Mouse (Mus musculus): ENCODE results near the gene Wnt6. TPM values are rescaled to one million over a fixed set of nuclear protein-coding genes. Genes with fewer than 3 reads are reported as not detected.
"Not testable (repeated sequence)": the region's sequence is repeated elsewhere in the genome, so short reads cannot be mapped to it uniquely, and the experiment has no call there.

Wnt6 gene
- polyA plus RNA-seq, 1 experiment from 2014 or later, result 0.36 TPM

DNA sequence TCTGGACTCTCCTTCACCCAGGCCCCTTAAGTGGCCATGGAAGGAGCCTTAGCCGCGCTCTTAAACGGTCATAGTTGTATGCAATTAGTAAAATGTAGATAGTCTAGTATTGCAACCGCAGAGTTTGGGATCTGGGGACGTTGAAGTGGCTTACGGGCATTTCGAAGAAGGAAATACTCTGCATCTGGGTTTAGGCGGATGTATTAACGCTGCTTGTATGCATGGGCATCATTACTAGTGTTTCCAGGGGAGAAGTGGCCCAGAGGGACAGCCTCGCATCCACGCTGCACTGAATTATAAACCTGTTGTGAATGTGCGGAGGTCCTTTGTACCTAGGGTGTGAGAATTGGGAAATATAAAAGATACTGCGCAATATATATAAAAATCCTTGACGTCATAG, 45.5 kb downstream of the Wnt6 start:
- 17% methylated on average over 14 of the region's 14 CpGs for WGBS
- Histone ChIP-seq H3K4me3 (ENCODE audit: control insufficient read depth in 1 of 2, insufficient read depth in 1 of 2, low read depth in 1 of 2, low read length in 2 of 2) (peak overlapping the region; percentile 74 to 77), H3K4me2 (ENCODE audit: low read length) (peak overlapping the region; percentile 77), H3K27me3 (ENCODE audit: control insufficient read depth, insufficient read depth, low read length) (no peaks in the 10 kb centered on the region), H3K27ac (replicated peaks in 1 of 2; ENCODE audit: control insufficient read depth in 1 of 2, insufficient read depth in 1 of 2, low read depth in 2 of 2, low read length in 2 of 2) (peak overlapping the region; percentile 71 to 80), H3K4me1 (ENCODE audit: control insufficient read depth in 2 of 2, insufficient read depth in 2 of 2, low read length in 2 of 2) (peaks cover 0 to 8% of the 10 kb centered on the region in 2 experiments; a peak in 1 of 4 replicates), H3K9me3 (ENCODE audit: control insufficient read depth, low read length) (no peaks in the 10 kb centered on the region), H3K36me3 (ENCODE audit: control insufficient read depth, insufficient read depth, low read length) (no peaks in the 10 kb centered on the region), H3K9ac (ENCODE audit: low read length) (peak overlapping the region; percentile 87)
- ATAC-seq (ENCODE audit: insufficient number of reproducible peaks, insufficient read depth, low FRiP score, low read depth), result no peak; the same call in 1 of the 2 replicates

DNA sequence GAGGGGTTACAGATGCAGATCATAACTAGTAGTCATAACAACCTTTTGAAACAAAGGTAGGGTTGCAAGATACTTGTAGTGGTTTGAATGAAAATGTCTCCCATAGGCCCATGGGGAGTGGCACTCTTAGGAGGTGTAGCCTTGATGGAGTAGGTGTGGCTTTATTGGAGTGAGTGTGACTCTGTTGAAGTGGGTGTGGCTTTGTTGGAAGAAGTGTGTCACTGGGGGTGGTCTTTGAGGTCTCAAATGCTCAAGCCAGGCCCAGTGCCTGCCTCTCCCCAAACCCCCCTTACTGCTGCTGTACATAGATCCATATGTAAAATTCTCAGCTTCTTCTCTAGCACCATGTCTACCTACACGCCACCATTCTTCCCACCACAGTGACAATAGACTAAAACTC, 46.8 kb downstream of the Wnt6 start:
- H3K9me3 ChIP-seq (ENCODE audit: control insufficient read depth, low read length), result no peaks in the 10 kb centered on the region
- H3K4me3 ChIP-seq (ENCODE audit: control insufficient read depth in 1 of 2, insufficient read depth in 1 of 2, low read depth in 1 of 2, low read length in 2 of 2), result no peak overlapping the region
- no peaks in the 10 kb centered on the region for H3K27me3 ChIP-seq (ENCODE audit: control insufficient read depth, insufficient read depth, low read length)
- H3K9ac ChIP-seq (ENCODE audit: low read length), result no peak overlapping the region
- no peak for ATAC-seq (ENCODE audit: insufficient number of reproducible peaks, insufficient read depth, low FRiP score, low read depth)
- WGBS, result 91% methylated on average over 1 of the region's 1 CpGs
- H3K4me2 ChIP-seq (ENCODE audit: low read length), result no peak overlapping the region
- H3K4me1 ChIP-seq (ENCODE audit: control insufficient read depth in 2 of 2, insufficient read depth in 2 of 2, low read length in 2 of 2), result peaks cover 0 to 8% of the 10 kb centered on the region in 2 experiments; a peak in 1 of 4 replicates
- H3K27ac ChIP-seq (replicated peaks in 1 of 2; ENCODE audit: control insufficient read depth in 1 of 2, insufficient read depth in 1 of 2, low read depth in 2 of 2, low read length in 2 of 2), result no peak overlapping the region
- H3K36me3 ChIP-seq (ENCODE audit: control insufficient read depth, insufficient read depth, low read length), result no peaks in the 10 kb centered on the region

DNA sequence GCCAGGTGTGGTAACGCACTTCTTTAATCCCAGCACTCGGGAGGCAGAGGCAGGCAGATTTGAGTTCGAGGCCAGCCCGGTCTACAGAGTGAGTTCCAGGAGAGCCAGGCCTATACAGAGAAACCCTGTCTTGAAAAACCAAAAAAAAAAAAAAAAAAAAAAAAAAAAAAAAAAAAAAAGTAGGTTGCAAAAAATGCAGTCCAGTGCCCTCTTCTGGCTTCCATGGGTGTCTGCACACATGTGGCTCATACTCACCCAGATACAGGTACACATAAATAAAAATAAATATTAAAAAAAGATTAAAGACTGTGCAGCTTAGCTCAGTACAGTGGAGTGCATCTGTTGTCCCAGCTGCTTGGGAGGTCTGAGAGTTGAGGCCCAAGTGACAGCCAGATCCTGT, 51.9 kb downstream of the Wnt6 start:
- H3K27ac ChIP-seq (replicated peaks in 1 of 2; ENCODE audit: control insufficient read depth in 1 of 2, insufficient read depth in 1 of 2, low read depth in 2 of 2, low read length in 2 of 2); H3K4me3 ChIP-seq (ENCODE audit: control insufficient read depth in 1 of 2, insufficient read depth in 1 of 2, low read depth in 1 of 2, low read length in 2 of 2); H3K27me3 ChIP-seq (ENCODE audit: control insufficient read depth, insufficient read depth, low read length); H3K9ac ChIP-seq (ENCODE audit: low read length); ATAC-seq (ENCODE audit: insufficient number of reproducible peaks, insufficient read depth, low FRiP score, low read depth); H3K4me1 ChIP-seq (ENCODE audit: control insufficient read depth in 2 of 2, insufficient read depth in 2 of 2, low read length in 2 of 2); H3K4me2 ChIP-seq (ENCODE audit: low read length); H3K9me3 ChIP-seq (ENCODE audit: control insufficient read depth, low read length); H3K36me3 ChIP-seq (ENCODE audit: control insufficient read depth, insufficient read depth, low read length): not testable (repeated sequence)
- WGBS, result 86% methylated on average over 4 of the region's 4 CpGs

DNA sequence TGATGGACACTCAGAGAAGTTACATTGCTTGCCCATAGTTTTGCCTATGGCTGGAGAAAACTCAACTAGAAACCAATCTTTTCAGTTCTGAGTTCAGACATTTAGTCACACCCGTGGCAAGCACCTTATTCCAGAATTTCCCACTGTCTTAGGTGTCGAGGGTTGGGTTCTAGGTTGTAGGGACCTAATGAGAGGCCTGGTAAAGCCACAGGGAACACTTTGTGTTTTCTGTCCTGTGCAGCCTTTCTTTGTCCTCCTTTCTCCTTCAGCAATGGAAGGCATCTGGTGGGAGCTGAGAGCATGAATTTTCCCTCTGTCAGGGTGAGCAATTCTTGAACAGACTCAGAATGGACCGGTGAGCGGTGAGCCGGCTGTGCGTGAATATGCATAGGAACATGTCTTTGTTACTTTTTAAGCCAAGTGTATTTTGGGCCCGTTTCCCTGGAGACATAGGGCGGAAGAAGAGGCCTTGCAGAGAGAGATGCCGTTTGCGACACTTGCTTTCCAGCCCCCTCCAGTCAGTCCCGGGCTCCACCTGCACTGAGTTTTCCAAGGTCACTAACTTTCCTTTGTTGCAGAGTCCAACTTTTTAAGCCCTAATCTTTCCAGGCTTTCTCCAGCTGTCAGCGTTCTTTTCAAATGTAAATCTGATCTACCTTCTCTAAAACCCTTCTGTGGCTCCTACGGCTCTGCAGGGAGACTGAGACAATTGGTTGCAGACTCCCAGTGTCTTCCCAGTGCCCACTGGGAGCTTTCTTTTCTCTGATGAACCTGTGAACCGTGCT, 53.0 kb downstream of the Wnt6 start:
- peak overlapping the region; percentile 35; the same call in 1 of the 2 replicates for H3K4me2 ChIP-seq (ENCODE audit: low read length)
- H3K4me1 ChIP-seq (ENCODE audit: control insufficient read depth in 2 of 2, insufficient read depth in 2 of 2, low read length in 2 of 2), result peaks cover 0 to 4% of the 10 kb centered on the region in 2 experiments; a peak in 2 of 4 replicates
- H3K27me3 ChIP-seq (ENCODE audit: control insufficient read depth, insufficient read depth, low read length), result no peaks in the 10 kb centered on the region
- WGBS, result 27% methylated on average over 14 of the region's 14 CpGs
- H3K36me3 ChIP-seq (ENCODE audit: control insufficient read depth, insufficient read depth, low read length), result no peaks in the 10 kb centered on the region
- no peak overlapping the region for H3K4me3 ChIP-seq (ENCODE audit: control insufficient read depth in 1 of 2, insufficient read depth in 1 of 2, low read depth in 1 of 2, low read length in 2 of 2)
- peak overlapping the region; percentile 28; the same call in 1 of the 2 replicates for H3K9ac ChIP-seq (ENCODE audit: low read length)
- H3K9me3 ChIP-seq (ENCODE audit: control insufficient read depth, low read length), result no peaks in the 10 kb centered on the region
- no peak overlapping the region for H3K27ac ChIP-seq (replicated peaks in 1 of 2; ENCODE audit: control insufficient read depth in 1 of 2, insufficient read depth in 1 of 2, low read depth in 2 of 2, low read length in 2 of 2)
- ATAC-seq (ENCODE audit: insufficient number of reproducible peaks, insufficient read depth, low FRiP score, low read depth), result no peak

DNA sequence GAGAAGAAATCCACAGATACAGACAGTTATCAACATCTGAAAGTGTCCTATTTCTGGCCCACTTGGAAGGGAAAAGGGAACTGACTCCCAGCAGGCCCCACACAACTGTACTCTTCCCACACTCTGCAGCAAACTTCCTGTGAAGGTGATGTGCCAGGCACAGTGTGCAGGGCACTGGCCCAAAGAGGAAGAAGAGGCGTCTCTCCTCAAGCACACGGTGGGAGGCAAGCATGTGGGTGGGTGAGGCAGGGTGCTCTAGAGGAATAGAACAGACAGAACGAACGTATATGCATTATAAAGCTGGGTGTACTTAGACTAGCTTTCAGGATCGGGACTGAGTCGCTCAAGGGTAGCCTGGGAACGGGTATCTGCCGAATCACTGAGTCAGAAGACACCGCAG, 58.4 kb downstream of the Wnt6 start:
- H3K4me3 ChIP-seq (ENCODE audit: control insufficient read depth in 1 of 2, insufficient read depth in 1 of 2, low read depth in 1 of 2, low read length in 2 of 2), result no peak overlapping the region
- H3K9ac ChIP-seq (ENCODE audit: low read length), result no peak overlapping the region
- ATAC-seq (ENCODE audit: insufficient number of reproducible peaks, insufficient read depth, low FRiP score, low read depth), result no peak
- no peaks in the 10 kb centered on the region for H3K36me3 ChIP-seq (ENCODE audit: control insufficient read depth, insufficient read depth, low read length)
- H3K4me2 ChIP-seq (ENCODE audit: low read length), result no peak overlapping the region
- no peaks in the 10 kb centered on the region for H3K9me3 ChIP-seq (ENCODE audit: control insufficient read depth, low read length)
- H3K27ac ChIP-seq (replicated peaks in 1 of 2; ENCODE audit: control insufficient read depth in 1 of 2, insufficient read depth in 1 of 2, low read depth in 2 of 2, low read length in 2 of 2), result no peak overlapping the region
- H3K27me3 ChIP-seq (ENCODE audit: control insufficient read depth, insufficient read depth, low read length), result no peaks in the 10 kb centered on the region; the same call in 1 of the 2 replicates
- H3K4me1 ChIP-seq (ENCODE audit: control insufficient read depth in 2 of 2, insufficient read depth in 2 of 2, low read length in 2 of 2), result no peaks in the 10 kb centered on the region; a peak in 1 of 4 replicates
- 68% methylated on average over 9 of the region's 9 CpGs for WGBS

DNA sequence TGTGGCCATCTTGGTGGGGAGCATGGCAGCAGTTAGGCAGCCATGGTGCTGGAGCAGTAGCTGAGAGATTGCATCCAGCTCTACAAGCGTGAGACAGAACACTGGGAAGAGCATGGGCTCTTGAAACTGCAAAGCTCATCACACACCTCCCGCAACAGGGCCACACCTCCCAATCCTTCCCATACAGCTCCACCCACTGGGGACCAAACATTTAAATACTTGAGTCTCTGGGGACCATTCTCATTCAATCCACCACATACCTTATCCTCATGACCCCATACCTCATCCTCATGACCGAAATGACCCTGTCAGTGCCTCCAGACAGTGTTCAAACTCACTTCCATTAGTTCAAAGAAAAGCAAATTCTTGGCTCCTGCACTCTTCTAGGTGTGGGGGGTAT, 61.6 kb downstream of the Wnt6 start:
- ATAC-seq (ENCODE audit: insufficient number of reproducible peaks, insufficient read depth, low FRiP score, low read depth), result no peak
- 70% methylated on average over 3 of the region's 3 CpGs for WGBS

More for the DNA sequence above, 61.6 kb downstream of the Wnt6 start:
- no peaks in the 10 kb centered on the region for H3K4me1 ChIP-seq (ENCODE audit: control insufficient read depth in 2 of 2, insufficient read depth in 2 of 2, low read length in 2 of 2)
- H3K27me3 ChIP-seq (ENCODE audit: control insufficient read depth, insufficient read depth, low read length), result no peaks in the 10 kb centered on the region; the same call in 1 of the 2 replicates
- H3K9me3 ChIP-seq (ENCODE audit: control insufficient read depth, low read length), result no peaks in the 10 kb centered on the region
- no peak overlapping the region for H3K4me2 ChIP-seq (ENCODE audit: low read length)
- H3K27ac ChIP-seq (replicated peaks in 1 of 2; ENCODE audit: control insufficient read depth in 1 of 2, insufficient read depth in 1 of 2, low read depth in 2 of 2, low read length in 2 of 2), result no peak overlapping the region
- H3K36me3 ChIP-seq (ENCODE audit: control insufficient read depth, insufficient read depth, low read length), result no peaks in the 10 kb centered on the region
- H3K9ac ChIP-seq (ENCODE audit: low read length), result no peak overlapping the region
- no peak overlapping the region for H3K4me3 ChIP-seq (ENCODE audit: control insufficient read depth in 1 of 2, insufficient read depth in 1 of 2, low read depth in 1 of 2, low read length in 2 of 2)
